ENCODE assay signal across 8 mouse cellular contexts in the genomic region with DNA sequence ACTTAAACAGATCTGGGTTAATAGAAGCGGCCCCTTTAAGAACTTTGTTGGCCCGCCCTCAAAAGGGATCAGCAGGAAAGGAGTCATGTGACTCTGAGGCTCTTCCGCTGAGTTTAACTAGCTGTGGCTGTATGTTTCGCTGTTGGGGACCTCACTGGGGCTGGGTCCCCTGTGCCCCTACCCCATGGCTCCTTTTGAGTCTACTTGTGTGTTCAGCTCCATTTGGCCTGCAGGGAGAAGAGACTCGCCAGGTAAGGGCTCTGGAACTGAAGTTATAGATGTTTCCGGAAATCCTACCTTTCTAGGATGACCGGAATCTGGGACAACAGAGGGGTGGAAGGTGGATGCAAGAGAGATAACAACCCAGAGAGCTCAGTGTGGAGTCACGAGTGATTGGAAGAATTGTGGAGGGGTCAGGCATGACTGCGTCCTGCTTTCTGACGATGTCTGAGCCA. TPM values are rescaled to one million over a fixed set of nuclear protein-coding genes. Genes with fewer than 3 reads are reported as not detected.
DNase-seq lines count a peak whose midpoint lies in the region; ATAC-seq and TF ChIP-seq lines count a peak whose summit lies in the region.

Glmp (plus strand) TSS at position 73 of the 455 bp plus-strand sequence.

- peak; percentile 70; the same call in 1 of the 2 replicates for TF ChIP-seq POLR2A in cerebellum, adult 2 months (IDR thresholded peaks at IDR 0.05; ENCODE audit: borderline replicate concordance, insufficient read depth, low read length)

- H3K9ac ChIP-seq in forebrain, postnatal 0 days = peak within 1 kb of the TSS; percentile 65
- H3K9ac ChIP-seq in lung, embryonic 16.5 days (ENCODE audit: low read length) = peak within 1 kb of the TSS; percentile 89

- H3K9me3 ChIP-seq in forebrain, postnatal 0 days (ENCODE audit: low read length) = no peaks in the 10 kb centered on the region
- H3K9me3 ChIP-seq in lung, embryonic 16.5 days (ENCODE audit: control insufficient read depth, low read length) = no peaks in the 10 kb centered on the region

- no peak for TF ChIP-seq CTCF in cerebellum, adult 2 months (IDR thresholded peaks at IDR 0.05; ENCODE audit: borderline replicate concordance, insufficient read depth, low read depth, low read length)
- TF ChIP-seq CTCF in forebrain, postnatal 0 days (IDR thresholded peaks at IDR 0.05; ENCODE audit: low read depth) = no peak

- peaks cover 39% of the 10 kb centered on the region for H3K36me3 ChIP-seq in forebrain, postnatal 0 days (ENCODE audit: insufficient read depth)
- H3K36me3 ChIP-seq in lung, embryonic 16.5 days (ENCODE audit: control insufficient read depth, insufficient read depth, low read length) = peaks cover 36% of the 10 kb centered on the region

- peak within 1 kb of the TSS; percentile 98 for H3K4me3 ChIP-seq in cerebellum, adult 2 months (replicated peaks; ENCODE audit: insufficient read depth, low read depth, low read length)
- peak within 1 kb of the TSS; percentile 60 for H3K4me3 ChIP-seq in forebrain, postnatal 0 days (ENCODE audit: low read depth, low read length)
- H3K4me3 ChIP-seq in lung, embryonic 16.5 days (ENCODE audit: low read length) = peak within 1 kb of the TSS; percentile 91

- peak within 1 kb of the TSS; percentile 79 for H3K4me2 ChIP-seq in forebrain, postnatal 0 days (ENCODE audit: low read depth)
- peak within 1 kb of the TSS; percentile 93 for H3K4me2 ChIP-seq in lung, embryonic 16.5 days (ENCODE audit: low read depth, low read length)

- under 1% methylated on average over 10 of the region's 10 CpGs for WGBS in cerebellum, adult 2 months
- 1% methylated on average over 10 of the region's 10 CpGs for WGBS in forebrain, postnatal 0 days
- 0% methylated on average over 10 of the region's 10 CpGs for WGBS in lung, embryonic 16.5 days

- peak within 1 kb of the TSS; percentile 46; the same call in 1 of the 2 replicates for H3K27ac ChIP-seq in cerebellum, adult 2 months (ENCODE audit: insufficient read depth, low read length)
- H3K27ac ChIP-seq in forebrain, postnatal 0 days (ENCODE audit: low read depth, low read length) = no peak within 1 kb of the TSS
- H3K27ac ChIP-seq in lung, embryonic 16.5 days (ENCODE audit: low read length) = peak within 1 kb of the TSS; percentile 48; the same call in 1 of the 2 replicates

- H3K27me3 ChIP-seq in cerebellum, adult 2 months (ENCODE audit: control insufficient read depth, insufficient read depth, low read length) = no peaks in the 10 kb centered on the region
- H3K27me3 ChIP-seq in forebrain, postnatal 0 days (ENCODE audit: insufficient read depth, low read length) = no peaks in the 10 kb centered on the region
- H3K27me3 ChIP-seq in lung, embryonic 16.5 days (ENCODE audit: control insufficient read depth, insufficient read depth, low read depth, low read length) = no peaks in the 10 kb centered on the region

- DNase-seq in Muller cell, postnatal 12 days (ENCODE audit: inconsistent ontology term) = peak; percentile 54
- peak; percentile 71 to 75 for DNase-seq in cerebellum, adult 2 months
- peak; percentile 80 for DNase-seq in forebrain, postnatal 0 days
- peak; percentile 59 for DNase-seq in layer of hippocampus, adult 9-11 months
- DNase-seq in ovary, postnatal 14 days (ENCODE audit: low spot score) = peak; percentile 51
- peak; percentile 37 to 49 for DNase-seq in thymus, postnatal 36 days

- peak; percentile 94 for ATAC-seq in forebrain, postnatal 0 days
- ATAC-seq in hematopoietic stem cell, adult 5-6 weeks (replicated peaks in 1 of 2; ENCODE audit: insufficient read depth in 1 of 2, low FRiP score in 2 of 2, low TSS enrichment in 1 of 2, low read depth in 1 of 2, poor library complexity in 2 of 2, severe bottlenecking in 2 of 2) = peak; percentile 67 to 91
- ATAC-seq in lung, embryonic 16.5 days (ENCODE audit: low read depth) = peak; percentile 79

- H3K4me1 ChIP-seq in cerebellum, adult 2 months (ENCODE audit: control insufficient read depth, insufficient read depth, low read length) = peaks cover 7% of the 10 kb centered on the region
- peaks cover 6% of the 10 kb centered on the region; the same call in 1 of the 2 replicates for H3K4me1 ChIP-seq in forebrain, postnatal 0 days (ENCODE audit: insufficient read depth)
- H3K4me1 ChIP-seq in lung, embryonic 16.5 days (replicated peaks; ENCODE audit: control insufficient read depth, insufficient read depth, low read length) = peaks cover 10% of the 10 kb centered on the region

RNA-seq across cellular contexts. Expression of gene Glmp, which starts in this region (rescaled TPM):
- polyA plus RNA-seq in cerebellum, adult 2 months (2012; rRNA removed) = 109 and 110 TPM in 2 replicates
- total RNA-seq in forebrain, postnatal 0 days (2014; rRNA removed) = 44.8 and 55.2 TPM in 2 replicates
- polyA plus RNA-seq in forebrain, postnatal 0 days (2015; fragmentation: Nextera tagmentation; extraction: Ambion mirVana) = 118 and 125 TPM in 2 replicates
- total RNA-seq in hematopoietic stem cell, adult 5-6 weeks (2017) = 10.3 and 28.6 TPM in 2 replicates
- 228 and 231 TPM in 2 replicates for polyA plus RNA-seq in lung, embryonic 16.5 days (2015; fragmentation: Nextera tagmentation; extraction: Ambion mirVana)
